Mouse (Mus musculus) forebrain, postnatal 0 days (tissue): Measurements from ENCODE around the gene Med16. TPM values are rescaled to one million over a fixed set of nuclear protein-coding genes. Genes with fewer than 3 reads are reported as not detected.

Source experiments
- ATAC-seq: fragments of 200-750 bp; cut with Nextera tagmentation; 2 replicates; pipeline ENCODE4 v1.8.0; 2017; ENCODE audit warnings: mild to moderate bottlenecking, moderate library complexity
- DNase-seq: peaks from one replicate; pipeline ENCODE4 v3.0.0-alpha.2; 2015
- H3K27ac ChIP-seq: fragments of 300-500 bp; sonication (generic); 2 replicates; pipeline ENCODE4 v1.5.1; 2014; ENCODE audit warnings: low read depth, mild to moderate bottlenecking, antibody characterized with exemption, low read length, moderate library complexity, mixed read lengths
- H3K27me3 ChIP-seq: fragments of 300-500 bp; sonication (generic); 2 replicates; pipeline ENCODE4 v1.6.1; 2014; ENCODE audit warnings: mild to moderate bottlenecking, low read length, mixed read lengths; ENCODE audit not compliant: insufficient read depth
- H3K36me3 ChIP-seq: fragments of 300-500 bp; sonication (generic); 2 replicates; pipeline ENCODE4 v1.6.1; 2014; ENCODE audit warnings: mild to moderate bottlenecking, moderate library complexity; ENCODE audit not compliant: insufficient read depth
- H3K4me1 ChIP-seq: fragments of 300-500 bp; sonication (generic); 2 replicates; pipeline ENCODE4 v1.6.1; 2014; ENCODE audit warnings: antibody characterized with exemption; ENCODE audit not compliant: insufficient read depth
- H3K4me2 ChIP-seq: fragments of 300-500 bp; sonication (generic); 2 replicates; pipeline ENCODE4 v1.6.1; 2014; ENCODE audit warnings: low read depth, mild to moderate bottlenecking, moderate library complexity
- H3K4me3 ChIP-seq: fragments of 300-500 bp; sonication (generic); 2 replicates; pipeline ENCODE4 v1.5.1; 2014; ENCODE audit warnings: low read depth, low read length, mixed read lengths
- H3K9ac ChIP-seq: fragments of 300-500 bp; sonication (generic); 2 replicates; pipeline ENCODE4 v1.6.1; 2014; ENCODE audit warnings: mild to moderate bottlenecking
- H3K9me3 ChIP-seq: fragments of 300-500 bp; sonication (generic); 2 replicates; pipeline ENCODE4 v1.6.1; 2016; ENCODE audit warnings: low read length
- CTCF ChIP-seq: sonication (generic); IDR thresholded peaks from 2 replicates; pipeline ENCODE4 v1.5.1; 2016; ENCODE audit warnings: antibody characterized with exemption, control low read depth, low read depth
- WGBS: fragments of 180-500 bp; shearing (Covaris S2); extraction: QIAGEN DNeasy Blood & Tissue Kit; methylation state at CpG from one replicate; pipeline ENCODE4 v1.1.7; 2014; 5-methylcytosine and 5-hydroxymethylcytosine counted together
- polyA plus RNA-seq: library from polyadenylated mRNA; unstranded; fragments of >200 nt; fragmentation: Nextera tagmentation; extraction: Ambion mirVana; gene quantifications from 2 replicates; pipeline ENCODE4 v1.2.1, GENCODE M21; 2015
- total RNA-seq: library from RNA; depleted of rRNA; stranded (reverse); fragments of >200 nt; gene quantifications from 2 replicates; pipeline ENCODE4 v1.2.3, GENCODE M21; 2014

Med16 gene
- total and polyA plus RNA-seq, 2 experiments from 2014 or later, result 56.0 to 60.9 TPM

DNA sequence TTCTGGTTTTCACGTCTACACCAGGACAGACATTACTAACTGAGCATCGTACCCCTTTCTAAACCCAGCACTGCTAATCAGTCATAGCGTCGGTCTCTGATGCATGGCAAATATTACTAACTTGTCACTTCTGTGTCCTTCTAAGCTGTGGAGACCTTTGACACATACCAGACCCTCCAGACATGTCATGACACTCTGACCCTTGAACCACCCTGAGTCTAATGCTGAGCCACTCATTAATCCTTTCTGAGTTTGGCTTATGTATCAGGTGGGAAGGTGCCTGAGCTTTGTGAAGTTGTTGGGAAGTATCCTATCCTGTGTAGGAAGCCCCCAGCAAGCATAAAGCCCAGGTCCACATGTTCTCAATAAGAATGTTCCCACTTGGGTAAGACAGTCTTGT lies 41.1 kb upstream of the Med16 start:
- Histone ChIP-seq H3K36me3 (peaks cover 22% of the 10 kb centered on the region), H3K9ac (no peak overlapping the region), H3K4me2 (no peak overlapping the region), H3K4me3 (no peak overlapping the region), H3K9me3 (no peaks in the 10 kb centered on the region), H3K4me1 (no peaks in the 10 kb centered on the region), H3K27ac (no peak overlapping the region), H3K27me3 (no peaks in the 10 kb centered on the region)
- ATAC-seq, result no peak
- 90% methylated on average over 4 of the region's 4 CpGs for WGBS
- DNase-seq, result no peak
- TF ChIP-seq CTCF, result no peak

DNA sequence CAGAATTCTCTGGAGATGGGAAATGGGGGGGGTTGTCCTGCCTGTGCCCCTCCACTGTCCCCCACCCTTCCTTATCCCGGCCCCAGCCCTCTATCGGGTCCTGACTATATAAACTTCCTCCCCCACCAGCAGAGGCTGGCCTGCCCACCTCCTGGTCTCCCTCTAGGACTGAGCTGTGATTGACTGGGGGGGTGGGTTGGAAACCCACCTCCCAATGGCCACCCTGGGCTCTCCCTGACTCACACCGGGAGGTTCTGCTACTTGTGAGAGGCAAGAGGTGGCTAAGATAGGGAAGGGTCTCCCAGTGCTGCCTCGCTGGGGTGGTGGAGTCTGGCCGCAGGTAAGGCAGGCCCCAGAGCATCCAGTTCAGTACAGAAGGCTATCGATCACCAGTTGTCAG lies 38.8 kb upstream of the Med16 start:
- no peak overlapping the region for H3K4me3 ChIP-seq
- H3K27me3 ChIP-seq, result no peaks in the 10 kb centered on the region
- 83% methylated on average over 6 of the region's 6 CpGs for WGBS
- TF ChIP-seq CTCF, result no peak
- no peak overlapping the region for H3K4me2 ChIP-seq
- no peak overlapping the region for H3K27ac ChIP-seq
- DNase-seq (no peak), ATAC-seq (no peak)
- H3K9me3 ChIP-seq, result no peaks in the 10 kb centered on the region
- H3K4me1 ChIP-seq, result no peaks in the 10 kb centered on the region
- peaks cover 19% of the 10 kb centered on the region for H3K36me3 ChIP-seq
- no peak overlapping the region for H3K9ac ChIP-seq

DNA sequence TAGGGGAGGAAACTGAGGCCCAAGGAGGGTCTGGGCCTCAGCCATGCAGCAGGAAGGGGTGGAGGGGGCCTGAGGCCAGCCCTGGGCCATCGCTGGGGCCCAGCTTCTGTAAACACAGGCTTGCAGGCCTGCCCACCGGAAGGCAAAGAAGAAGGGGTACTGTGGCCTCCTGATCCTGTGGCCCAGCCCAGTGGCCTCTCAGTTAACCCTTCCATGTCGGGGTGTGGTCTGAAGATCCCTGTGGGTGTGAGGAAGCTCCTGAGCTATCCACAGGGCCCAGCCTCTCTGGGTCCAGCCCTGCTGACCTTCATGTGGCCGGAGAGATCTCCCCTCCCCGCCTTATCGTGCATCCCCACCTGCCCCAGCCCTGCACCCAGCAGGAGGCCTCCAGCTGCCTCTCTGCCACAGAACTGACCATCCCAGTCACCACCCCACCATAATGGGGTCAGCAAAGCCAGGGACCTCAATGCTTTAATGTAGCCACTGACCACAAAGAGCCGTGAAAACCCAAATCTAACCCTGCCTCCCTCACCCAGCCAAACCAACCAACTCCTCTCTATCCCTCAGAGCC lies 38.1 kb upstream of the Med16 start:
- no peak overlapping the region for H3K4me3 ChIP-seq
- H3K36me3 ChIP-seq, result peaks cover 19% of the 10 kb centered on the region
- no peak overlapping the region for H3K27ac ChIP-seq
- no peak for DNase-seq
- H3K27me3 ChIP-seq, result no peaks in the 10 kb centered on the region
- 34% methylated on average over 7 of the region's 7 CpGs for WGBS
- no peaks in the 10 kb centered on the region for H3K4me1 ChIP-seq
- no peaks in the 10 kb centered on the region for H3K9me3 ChIP-seq
- no peak for TF ChIP-seq CTCF
- no peak overlapping the region for H3K4me2 ChIP-seq
- no peak overlapping the region for H3K9ac ChIP-seq
- no peak for ATAC-seq

DNA sequence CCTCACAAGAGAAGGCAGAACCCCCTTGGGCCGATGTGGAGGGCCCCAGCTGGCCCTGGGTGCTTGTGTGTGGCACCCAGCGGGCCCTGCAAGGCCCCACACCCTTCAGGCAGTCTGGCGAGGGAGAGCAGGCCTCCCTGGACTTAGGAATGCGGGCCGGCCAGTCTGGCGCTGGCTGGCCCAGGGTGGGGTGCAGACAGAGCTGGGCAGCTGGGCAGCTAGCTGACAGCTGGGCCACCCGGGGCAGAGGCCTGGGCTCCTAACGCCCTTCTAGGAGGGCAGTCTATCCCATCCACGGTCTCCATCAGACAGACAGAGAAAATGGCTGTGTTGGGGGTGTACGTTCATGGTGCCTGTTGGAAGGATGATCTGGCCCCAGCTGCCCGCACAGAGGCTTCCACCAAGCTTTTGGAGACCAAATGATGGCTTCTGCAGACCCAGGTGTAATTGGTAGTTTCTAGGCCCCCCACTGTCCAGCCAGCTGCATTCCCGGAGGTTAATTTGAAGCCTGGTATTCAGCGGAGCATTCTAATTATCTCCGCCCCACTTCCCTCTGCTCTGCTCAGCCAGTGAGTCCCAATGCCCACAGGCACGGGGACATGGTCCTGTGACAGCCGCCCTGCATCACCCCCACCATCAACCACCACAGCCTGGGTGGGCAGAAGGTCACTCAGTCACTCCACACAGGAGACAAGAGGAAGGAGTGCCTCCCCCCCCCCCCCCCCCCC lies 36.9 kb upstream of the Med16 start:
- DNase-seq, result no peak
- TF ChIP-seq CTCF, result no peak
- no peak overlapping the region for H3K27ac ChIP-seq
- no peaks in the 10 kb centered on the region for H3K4me1 ChIP-seq
- peaks cover 11% of the 10 kb centered on the region; the same call in 1 of the 2 replicates for H3K36me3 ChIP-seq
- no peaks in the 10 kb centered on the region for H3K27me3 ChIP-seq
- 0 out of 2 replicates have a peak, but pooled peaks have one; percentile 32 for ATAC-seq
- no peak overlapping the region for H3K9ac ChIP-seq
- H3K4me2 ChIP-seq, result no peak overlapping the region
- no peaks in the 10 kb centered on the region for H3K9me3 ChIP-seq
- WGBS, result 19% methylated on average over 16 of the region's 16 CpGs
- H3K4me3 ChIP-seq, result no peak overlapping the region

DNA sequence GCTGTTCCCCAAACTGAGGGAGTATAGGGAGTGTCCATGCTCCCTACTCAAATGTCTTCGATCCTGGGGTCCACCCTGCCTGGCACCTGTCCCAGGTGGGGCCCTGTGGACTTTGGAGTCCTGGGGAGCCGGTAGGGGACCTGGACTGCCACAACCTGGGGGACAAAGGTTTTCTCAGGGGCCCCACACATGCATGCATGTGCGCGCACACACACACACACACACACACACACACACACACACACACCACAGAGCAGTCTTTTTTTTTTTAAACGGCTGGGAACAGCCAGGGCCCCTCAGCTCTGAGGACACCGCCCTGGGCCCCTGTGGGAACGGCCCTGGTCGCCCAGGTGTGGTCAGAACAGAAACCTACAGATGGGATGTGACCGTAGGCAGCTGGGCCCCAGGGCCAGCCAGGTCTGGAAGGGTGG lies 34.8 kb upstream of the Med16 start:
- no peak overlapping the region for H3K9ac ChIP-seq
- TF ChIP-seq CTCF, result no peak
- no peak for ATAC-seq
- no peaks in the 10 kb centered on the region for H3K36me3 ChIP-seq
- 82% methylated on average over 9 of the region's 9 CpGs for WGBS
- H3K9me3 ChIP-seq, result no peaks in the 10 kb centered on the region
- no peak overlapping the region for H3K4me3 ChIP-seq
- H3K27ac ChIP-seq, result no peak overlapping the region
- H3K4me2 ChIP-seq, result no peak overlapping the region
- no peaks in the 10 kb centered on the region for H3K4me1 ChIP-seq
- no peak for DNase-seq
- no peaks in the 10 kb centered on the region for H3K27me3 ChIP-seq

DNA sequence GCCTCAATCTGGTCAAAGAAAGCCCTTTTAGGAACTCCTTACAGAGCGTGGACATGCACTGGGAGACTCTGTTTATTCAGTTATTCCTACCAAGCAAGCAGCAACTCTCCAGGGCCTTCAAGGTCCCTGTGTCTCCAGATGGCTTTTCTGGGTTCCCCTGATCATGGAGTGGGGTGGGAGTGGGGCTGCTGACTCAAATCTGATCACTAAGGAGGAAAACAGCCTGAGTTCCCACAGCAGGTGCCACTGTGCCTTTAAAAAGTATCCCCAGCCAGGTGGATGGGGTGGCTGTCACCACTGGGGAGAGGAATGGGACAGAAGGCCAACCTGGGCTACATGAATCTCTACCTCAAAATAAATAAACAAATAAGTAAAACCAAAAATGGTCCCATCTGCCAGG lies 34.3 kb upstream of the Med16 start:
- no peaks in the 10 kb centered on the region for H3K4me1 ChIP-seq
- TF ChIP-seq CTCF, result no peak
- H3K9ac ChIP-seq, result no peak overlapping the region
- no peaks in the 10 kb centered on the region for H3K9me3 ChIP-seq
- 93% methylated on average over 1 of the region's 1 CpGs for WGBS
- H3K27ac ChIP-seq, result no peak overlapping the region
- H3K4me3 ChIP-seq, result no peak overlapping the region
- H3K27me3 ChIP-seq, result no peaks in the 10 kb centered on the region
- ATAC-seq (no peak), DNase-seq (no peak)
- no peaks in the 10 kb centered on the region for H3K36me3 ChIP-seq
- H3K4me2 ChIP-seq, result no peak overlapping the region

DNA sequence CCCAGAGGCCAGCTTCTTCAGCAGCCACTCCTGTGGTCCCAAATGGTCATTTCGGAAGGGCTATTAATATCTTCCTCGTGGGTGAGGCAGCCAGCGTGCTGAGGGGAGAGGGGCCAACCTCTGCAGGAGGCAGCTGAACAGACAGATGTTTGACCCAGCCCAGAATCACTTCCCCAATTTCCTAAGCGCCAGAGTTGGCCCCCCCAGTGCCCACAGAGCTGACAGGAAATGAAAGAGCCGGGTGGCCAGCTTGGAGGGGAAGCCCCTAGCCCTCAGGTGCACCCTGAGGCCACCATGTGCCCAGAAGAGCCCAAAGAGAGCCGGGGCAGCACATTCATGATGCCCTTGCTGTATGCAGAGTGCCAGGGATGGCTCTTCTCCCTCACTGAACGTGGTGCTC lies 32.0 kb upstream of the Med16 start:
- ATAC-seq, result no peak
- H3K36me3 ChIP-seq, result no peaks in the 10 kb centered on the region

More for the DNA sequence above, 32.0 kb upstream of the Med16 start:
- WGBS, result 74% methylated on average over 7 of the region's 7 CpGs
- TF ChIP-seq CTCF, result no peak
- Histone ChIP-seq H3K27me3 (no peaks in the 10 kb centered on the region), H3K9me3 (no peaks in the 10 kb centered on the region), H3K4me1 (no peaks in the 10 kb centered on the region), H3K9ac (no peak overlapping the region), H3K27ac (no peak overlapping the region), H3K4me3 (no peak overlapping the region), H3K4me2 (no peak overlapping the region)
- DNase-seq, result no peak
